ENCODE assay signal across 24 mouse cellular contexts in the genomic region with DNA sequence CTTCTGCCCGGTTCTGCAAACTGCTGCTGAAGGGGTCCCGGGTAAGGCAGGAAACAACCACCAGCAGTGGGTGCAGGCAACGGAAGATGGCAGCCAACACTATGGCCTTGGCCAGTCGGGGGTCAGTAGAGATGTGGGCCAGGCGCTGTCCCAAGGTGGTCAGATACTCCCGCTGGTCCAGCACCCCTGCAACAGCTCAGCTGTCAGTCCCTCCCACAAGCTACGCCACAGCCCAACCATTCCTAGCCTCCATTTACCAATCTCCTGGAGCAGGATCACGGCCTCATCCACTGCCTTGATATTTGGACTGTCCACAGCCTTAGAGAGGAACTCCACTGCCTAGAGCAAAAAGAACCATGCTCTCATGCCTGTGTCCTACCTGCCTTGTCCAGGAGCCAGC.
"Had no signal": no experiment of that assay in that cellular context is flagged by ENCODE, and none has a peak within 500 bp of the region (broad histone marks: within the 10 kb centered on the region; RNA-seq: fewer than 3 reads in every experiment).

No protein-coding gene starts in this region.

- DNase-seq: forebrain, postnatal 0 days; gastrocnemius, postnatal 10 days; gastrocnemius, postnatal 25 days; heart, adult 11 months; heart, adult 2 months; heart, postnatal 14 days; heart, postnatal 36 days; kidney, adult 11 months; kidney, adult 2 months; liver; liver, embryonic 13.5 days had no signal

- H3K4me1 ChIP-seq: kidney, embryonic 15.5 days; limb, embryonic 10.5 days; limb, embryonic 12.5 days; liver, embryonic 13.5 days had no signal

- H3K27ac ChIP-seq: heart, adult 2 months; hindbrain, embryonic 14.5 days; hindbrain, postnatal 0 days; kidney, embryonic 15.5 days; kidney, postnatal 0 days; left cerebral cortex, adult 2 months; limb, embryonic 10.5 days; limb, embryonic 12.5 days; liver, embryonic 13.5 days had no signal

- ATAC-seq: forebrain, postnatal 0 days; hindbrain, postnatal 0 days; intestine, embryonic 16.5 days had no signal

- H3K9ac ChIP-seq: forebrain, postnatal 0 days; heart, embryonic 13.5 days; heart, embryonic 15.5 days; hindbrain, embryonic 14.5 days; kidney, embryonic 15.5 days; limb, embryonic 12.5 days; liver, embryonic 13.5 days had no signal

- H3K4me3 ChIP-seq: heart, adult 2 months; heart, embryonic 13.5 days; heart, embryonic 15.5 days; kidney, embryonic 15.5 days; layer of hippocampus, adult 2 months; left cerebral cortex, adult 2 months; limb, embryonic 10.5 days; limb, embryonic 12.5 days; liver, embryonic 13.5 days had no signal

- H3K27me3 ChIP-seq: heart, embryonic 13.5 days; heart, embryonic 15.5 days; kidney, embryonic 15.5 days; limb, embryonic 12.5 days; liver, embryonic 13.5 days had no signal

- H3K4me2 ChIP-seq: heart, embryonic 11.5 days; heart, embryonic 13.5 days; heart, embryonic 15.5 days; hindbrain, embryonic 14.5 days; kidney, embryonic 15.5 days; limb, embryonic 12.5 days; liver, embryonic 11.5 days; liver, embryonic 13.5 days had no signal

- H3K9me3 ChIP-seq: heart, embryonic 13.5 days; heart, embryonic 15.5 days; kidney, embryonic 15.5 days; limb, embryonic 10.5 days; limb, embryonic 12.5 days; liver, embryonic 13.5 days had no signal
